Mouse (Mus musculus) midbrain, embryonic 16.5 days (tissue): ENCODE results near the gene Acot11. TPM values are rescaled to one million over a fixed set of nuclear protein-coding genes. Genes with fewer than 3 reads are reported as not detected.

Experiments used
- ATAC-seq: fragments of 200-750 bp; cut with Nextera tagmentation; 2 replicates; pipeline ENCODE4 v1.8.0; 2017; ENCODE audit warnings: moderate TSS enrichment
- H3K27ac ChIP-seq: fragments of 300-500 bp; sonication (generic); 2 replicates; pipeline ENCODE4 v1.5.1; 2014; ENCODE audit warnings: mild to moderate bottlenecking, low read length, mixed read lengths
- H3K27me3 ChIP-seq: fragments of 300-500 bp; sonication (generic); 2 replicates; pipeline ENCODE4 v1.6.1; 2014; ENCODE audit warnings: low read depth, low read length, mixed read lengths; ENCODE audit not compliant: control insufficient read depth, insufficient read depth
- H3K36me3 ChIP-seq: fragments of 300-500 bp; sonication (generic); 2 replicates; pipeline ENCODE4 v1.6.1; 2014; ENCODE audit warnings: mild to moderate bottlenecking, low read length, moderate library complexity, mixed read lengths; ENCODE audit not compliant: control insufficient read depth, insufficient read depth
- H3K4me1 ChIP-seq: fragments of 300-500 bp; sonication (generic); 2 replicates; pipeline ENCODE4 v1.6.1; 2014; ENCODE audit warnings: mild to moderate bottlenecking, low read length, mixed read lengths; ENCODE audit not compliant: control insufficient read depth, insufficient read depth
- H3K4me2 ChIP-seq: fragments of 300-500 bp; sonication (generic); 2 replicates; pipeline ENCODE4 v1.6.1; 2014; ENCODE audit warnings: mild to moderate bottlenecking, low read length, mixed read lengths
- H3K4me3 ChIP-seq: fragments of 300-500 bp; sonication (generic); 2 replicates; pipeline ENCODE4 v1.5.1; 2014; ENCODE audit warnings: low read depth, mild to moderate bottlenecking, low read length, moderate library complexity, mixed read lengths
- H3K9ac ChIP-seq: fragments of 300-500 bp; sonication (generic); 2 replicates; pipeline ENCODE4 v1.6.1; 2014; ENCODE audit warnings: low read depth, low read length, mixed read lengths
- H3K9me3 ChIP-seq: fragments of 300-500 bp; sonication (generic); replicated peaks from 2 replicates; pipeline ENCODE4 v1.6.1; 2014; ENCODE audit warnings: mild to moderate bottlenecking, low read length, mixed read lengths; ENCODE audit not compliant: control insufficient read depth, poor library complexity, severe bottlenecking
- whole genome bisulfite sequencing: fragments of 180-500 bp; shearing (Covaris S2); extraction: QIAGEN DNeasy Blood & Tissue Kit; methylation state at CpG from one replicate; pipeline ENCODE4 v1.1.7; 2014; 5-methylcytosine and 5-hydroxymethylcytosine counted together
- polyA plus RNA-seq: library from polyadenylated mRNA; unstranded; fragments of >200 nt; fragmentation: Nextera tagmentation; extraction: Ambion mirVana; gene quantifications from 2 replicates; pipeline ENCODE4 v1.2.1, GENCODE M21; 2015

Gene Acot11
- polyA plus RNA-seq, 1 experiment from 2014 or later = 1.9 TPM

DNA sequence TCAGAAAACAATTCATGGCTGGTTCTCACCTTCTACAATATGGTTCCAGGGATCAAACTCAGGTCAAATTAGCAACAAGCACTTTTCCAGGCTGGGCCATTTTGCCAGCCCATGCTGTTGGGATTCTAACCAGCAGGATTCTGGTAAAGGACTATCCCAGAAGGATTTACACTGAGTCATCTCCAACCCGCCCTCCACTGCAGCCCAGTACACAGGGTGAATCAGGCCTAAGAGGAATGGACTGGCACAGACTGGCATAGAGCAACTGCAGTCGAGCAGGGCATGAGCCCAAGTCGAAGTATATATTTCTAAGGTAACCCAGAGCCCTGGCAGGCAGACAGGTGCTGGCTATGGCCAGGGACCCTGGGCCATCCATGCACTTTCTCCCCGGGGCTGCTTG is 12.2 kb upstream of the Acot11 start:
- Histone ChIP-seq H3K27ac (no peak overlapping the region), H3K4me2 (no peak overlapping the region), H3K27me3 (no peaks in the 10 kb centered on the region), H3K9me3 (no peaks in the 10 kb centered on the region), H3K4me3 (no peak overlapping the region), H3K9ac (no peak overlapping the region), H3K4me1 (peaks cover 6% of the 10 kb centered on the region), H3K36me3 (no peaks in the 10 kb centered on the region)
- ATAC-seq = no peak
- WGBS = 91% methylated on average over 4 of the region's 4 CpGs

GRCm38 (mm10) chr4:106815396-106816324 is 10.9 kb upstream of the Acot11 start:
- H3K27me3 ChIP-seq = no peaks in the 10 kb centered on the region
- H3K4me1 ChIP-seq = peaks cover 6% of the 10 kb centered on the region
- ATAC-seq = peak; percentile 78; the same call in 1 of the 2 replicates
- peak overlapping the region; percentile 11; the same call in 1 of the 2 replicates for H3K9ac ChIP-seq
- peak overlapping the region; percentile 37; the same call in 1 of the 2 replicates for H3K27ac ChIP-seq
- H3K9me3 ChIP-seq = no peaks in the 10 kb centered on the region
- 57% methylated on average over 23 of the region's 25 CpGs for WGBS
- no peaks in the 10 kb centered on the region for H3K36me3 ChIP-seq
- no peak overlapping the region for H3K4me3 ChIP-seq
- peak overlapping the region; percentile 34 for H3K4me2 ChIP-seq

GRCm38 (mm10) chr4:106811162-106811561 is 6.4 kb upstream of the Acot11 start:
- WGBS = 95% methylated on average over 8 of the region's 8 CpGs
- Histone ChIP-seq H3K9ac (no peak overlapping the region), H3K4me2 (no peak overlapping the region), H3K27me3 (no peaks in the 10 kb centered on the region), H3K36me3 (no peaks in the 10 kb centered on the region), H3K4me3 (no peak overlapping the region), H3K27ac (no peak overlapping the region), H3K4me1 (peaks cover 6% of the 10 kb centered on the region), H3K9me3 (no peaks in the 10 kb centered on the region; the same call in 1 of the 2 replicates)
- no peak for ATAC-seq

DNA sequence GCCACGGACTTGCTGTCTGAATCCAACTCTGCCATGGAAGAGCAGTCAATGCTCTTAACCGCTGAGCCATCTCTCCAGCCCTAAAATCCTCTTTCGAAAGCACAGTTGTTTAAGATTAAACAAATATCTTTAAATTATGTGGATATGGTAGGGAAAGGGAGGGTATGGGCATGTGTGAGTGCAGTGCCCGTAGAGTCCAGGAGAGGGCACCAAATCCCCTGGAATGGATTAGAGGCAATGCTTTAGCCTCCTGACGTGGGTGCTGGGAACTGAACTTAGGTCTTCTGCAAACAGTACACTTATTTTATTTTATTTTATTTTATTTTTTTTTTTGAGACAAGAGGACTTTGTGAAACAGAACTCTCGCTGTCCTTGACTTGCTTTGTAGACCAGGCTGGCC is 5.2 kb upstream of the Acot11 start:
- Histone ChIP-seq H3K36me3 (no peaks in the 10 kb centered on the region), H3K27me3 (no peaks in the 10 kb centered on the region), H3K4me3 (no peak overlapping the region), H3K27ac (no peak overlapping the region), H3K4me1 (0 out of 2 replicates have a peak, but pooled peaks cover under 1% of the 10 kb centered on the region), H3K4me2 (no peak overlapping the region), H3K9me3 (no peaks in the 10 kb centered on the region; the same call in 1 of the 2 replicates), H3K9ac (no peak overlapping the region)
- 85% methylated on average over 6 of the region's 6 CpGs for WGBS
- ATAC-seq = no peak

GRCm38 (mm10) chr4:106807287-106807686 is 2.5 kb upstream of the Acot11 start:
- H3K4me1 ChIP-seq = 0 out of 2 replicates have a peak, but pooled peaks cover 6% of the 10 kb centered on the region
- no peak overlapping the region for H3K4me3 ChIP-seq
- no peaks in the 10 kb centered on the region; the same call in 1 of the 2 replicates for H3K9me3 ChIP-seq
- H3K27me3 ChIP-seq = no peaks in the 10 kb centered on the region
- H3K36me3 ChIP-seq = no peaks in the 10 kb centered on the region
- no peak overlapping the region for H3K4me2 ChIP-seq
- ATAC-seq = no peak
- no peak overlapping the region for H3K9ac ChIP-seq
- WGBS = 86% methylated on average over 3 of the region's 3 CpGs
- no peak overlapping the region for H3K27ac ChIP-seq

- WGBS = 50% methylated on average over 2 of the region's 2 CpGs
- no peak for ATAC-seq
- Histone ChIP-seq H3K4me3 (no peak overlapping the region), H3K27me3 (no peaks in the 10 kb centered on the region), H3K9ac (no peak overlapping the region), H3K4me1 (0 out of 2 replicates have a peak, but pooled peaks cover 6% of the 10 kb centered on the region), H3K9me3 (no peaks in the 10 kb centered on the region; the same call in 1 of the 2 replicates), H3K27ac (no peak overlapping the region), H3K4me2 (no peak overlapping the region), H3K36me3 (no peaks in the 10 kb centered on the region)
Observed at GRCm38 (mm10) chr4:106805890-106806289, 1.1 kb upstream of the Acot11 start.

- Histone ChIP-seq H3K4me3 (no peak overlapping the region), H3K27me3 (no peaks in the 10 kb centered on the region), H3K27ac (no peak overlapping the region), H3K4me1 (peaks cover 9% of the 10 kb centered on the region; the same call in 1 of the 2 replicates), H3K36me3 (no peaks in the 10 kb centered on the region), H3K9me3 (no peaks in the 10 kb centered on the region), H3K4me2 (peak overlapping the region; percentile 47), H3K9ac (peak overlapping the region; percentile 57)
- ATAC-seq = no peak
- 41% methylated on average over 16 of the region's 16 CpGs for WGBS
Observed at GRCm38 (mm10) chr4:106804201-106804909, 443 bp downstream of the Acot11 start.

GRCm38 (mm10) chr4:106803781-106804180 is 1.0 kb downstream of the Acot11 start:
- Histone ChIP-seq H3K9ac (no peak overlapping the region), H3K9me3 (no peaks in the 10 kb centered on the region), H3K36me3 (no peaks in the 10 kb centered on the region), H3K4me3 (no peak overlapping the region), H3K27ac (no peak overlapping the region), H3K4me1 (peaks cover 9% of the 10 kb centered on the region; the same call in 1 of the 2 replicates), H3K27me3 (no peaks in the 10 kb centered on the region), H3K4me2 (no peak overlapping the region)
- 89% methylated on average over 4 of the region's 4 CpGs for WGBS
- ATAC-seq = no peak
